Mouse (Mus musculus): ENCODE data around the gene Nr4a1. TPM values are rescaled to one million over a fixed set of nuclear protein-coding genes. Genes with fewer than 3 reads are reported as not detected.

The Nr4a1 gene
- total and polyA plus RNA-seq, 3 experiments = 12.1 to 45.3 (median 23.8) TPM

DNA sequence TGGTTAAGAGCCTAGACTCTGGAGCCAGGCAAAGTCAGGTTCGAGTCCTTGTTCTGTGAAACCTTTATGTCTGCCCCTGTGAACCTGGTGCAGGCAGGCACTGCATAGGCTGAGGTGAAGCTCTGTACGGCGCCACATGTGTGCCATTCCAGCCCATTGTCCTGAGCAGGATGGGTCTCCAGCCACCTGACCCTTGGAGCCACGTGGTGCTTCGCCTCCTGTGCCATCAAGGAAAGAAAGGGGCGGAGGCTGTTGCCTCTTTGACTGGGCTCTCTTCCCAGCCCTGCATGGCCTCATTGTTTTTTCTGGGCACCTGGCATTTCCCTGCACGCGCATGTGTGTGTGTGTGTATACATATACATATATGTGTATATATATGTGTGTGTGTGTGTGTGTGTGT is 14.2 kb upstream of the Nr4a1 start:
- 68% methylated on average over 8 of the region's 8 CpGs for WGBS
- H3K4me1 ChIP-seq (ENCODE audit: control insufficient read depth, insufficient read depth, low read length) = no peaks in the 10 kb centered on the region; the same call in 1 of the 2 replicates
- no peaks in the 10 kb centered on the region for H3K27me3 ChIP-seq (ENCODE audit: control insufficient read depth, insufficient read depth, low read length)
- intact Hi-C loops (cut with DNase I) = loop anchor here (1.0 kb wide), 1 partner anchor 75 kb away; no protein-coding TSS in a partner anchor
- H3K9ac ChIP-seq (ENCODE audit: low read depth, low read length) = no peak overlapping the region
- DNase-seq = peak; percentile 31 to 46
- no peak overlapping the region for H3K27ac ChIP-seq
- no peak overlapping the region for H3K4me3 ChIP-seq
- no peak for TF ChIP-seq EP300 (IDR thresholded peaks at IDR 0.05; ENCODE audit: insufficient read depth, low read depth, low read length)
- TF ChIP-seq CTCF (IDR thresholded peaks at IDR 0.05) = no peak
- TF ChIP-seq POLR2A (IDR thresholded peaks at IDR 0.05; ENCODE audit: insufficient read depth, low read depth, low read length) = no peak
- H3K36me3 ChIP-seq (ENCODE audit: control insufficient read depth, insufficient read depth, low read length) = no peaks in the 10 kb centered on the region
- H3K79me2 ChIP-seq (replicated peaks; ENCODE audit: control insufficient read depth, insufficient read depth, low read length) = no peaks in the 10 kb centered on the region

DNA sequence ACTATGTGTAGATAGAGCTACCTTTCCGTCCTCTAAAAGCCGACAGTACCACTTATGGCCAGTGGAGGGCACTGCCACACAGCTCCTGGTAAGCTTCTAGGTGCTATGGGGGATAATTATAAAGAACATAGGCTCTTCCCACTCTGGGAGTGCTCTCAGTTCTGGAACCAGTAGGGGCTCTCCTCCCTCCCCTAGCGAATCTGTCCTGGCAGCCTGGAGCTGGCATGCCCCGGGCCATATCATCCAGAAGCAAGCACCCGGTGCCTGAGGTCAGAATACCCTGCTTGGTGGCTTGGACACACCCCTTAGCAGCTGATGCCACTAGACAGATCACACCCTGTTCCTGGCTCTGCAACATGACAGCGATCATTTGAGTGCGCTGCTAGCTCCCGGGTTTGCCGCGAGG is 13.3 kb upstream of the Nr4a1 start:
- WGBS = under 1% methylated on average over 10 of the region's 10 CpGs
- no peaks in the 10 kb centered on the region for H3K27me3 ChIP-seq (ENCODE audit: control insufficient read depth, insufficient read depth, low read length)
- H3K27ac ChIP-seq = peak overlapping the region; percentile 91
- H3K4me1 ChIP-seq (ENCODE audit: control insufficient read depth, insufficient read depth, low read length) = peaks cover 1% of the 10 kb centered on the region
- no peak overlapping the region; the same call in 1 of the 2 replicates for H3K4me3 ChIP-seq
- H3K79me2 ChIP-seq (replicated peaks; ENCODE audit: control insufficient read depth, insufficient read depth, low read length) = no peaks in the 10 kb centered on the region
- DNase-seq = peak; percentile 88 to 90
- intact Hi-C loops (cut with DNase I) = loop anchor here (1.0 kb wide), 2 partner anchors 42 to 74 kb away; no protein-coding TSS in a partner anchor
- H3K9ac ChIP-seq (ENCODE audit: low read depth, low read length) = peak overlapping the region; percentile 40; the same call in 1 of the 2 replicates
- TF ChIP-seq CTCF (IDR thresholded peaks at IDR 0.05) (peak; percentile 96; the same call in 1 of the 2 replicates), EP300 (IDR thresholded peaks at IDR 0.05; ENCODE audit: insufficient read depth, low read depth, low read length) (peak; percentile 96), POLR2A (IDR thresholded peaks at IDR 0.05; ENCODE audit: insufficient read depth, low read depth, low read length) (peak; percentile 42; the same call in 1 of the 2 replicates)
- no peaks in the 10 kb centered on the region for H3K36me3 ChIP-seq (ENCODE audit: control insufficient read depth, insufficient read depth, low read length)

- Histone ChIP-seq H3K27me3 (ENCODE audit: control insufficient read depth, insufficient read depth, low read length) (no peaks in the 10 kb centered on the region), H3K9ac (ENCODE audit: low read depth, low read length) (peak overlapping the region; percentile 40; the same call in 1 of the 2 replicates), H3K36me3 (ENCODE audit: control insufficient read depth, insufficient read depth, low read length) (no peaks in the 10 kb centered on the region), H3K79me2 (replicated peaks; ENCODE audit: control insufficient read depth, insufficient read depth, low read length) (no peaks in the 10 kb centered on the region), H3K27ac (peak overlapping the region; percentile 91), H3K4me3 (peak overlapping the region; percentile 3; the same call in 1 of the 2 replicates), H3K4me1 (ENCODE audit: control insufficient read depth, insufficient read depth, low read length) (peaks cover 1% of the 10 kb centered on the region)
- TF ChIP-seq CTCF (IDR thresholded peaks at IDR 0.05) (no peak), EP300 (IDR thresholded peaks at IDR 0.05; ENCODE audit: insufficient read depth, low read depth, low read length) (0 out of 2 replicates have a peak, but pooled peaks have one; percentile 4)
- intact Hi-C loops (cut with DNase I) = loop anchor here (1.0 kb wide), 1 partner anchor 42 kb away; no protein-coding TSS in a partner anchor
- 34% methylated on average over 9 of the region's 9 CpGs for WGBS
- DNase-seq = peak; percentile 39 to 63
These were observed 12.8 kb upstream of the Nr4a1 start for GRCm38 (mm10) chr15:101241236-101241635.

GRCm38 (mm10) chr15:101241853-101242252 is 12.2 kb upstream of the Nr4a1 start:
- no peaks in the 10 kb centered on the region for H3K79me2 ChIP-seq (replicated peaks; ENCODE audit: control insufficient read depth, insufficient read depth, low read length)
- peak overlapping the region; percentile 91 for H3K27ac ChIP-seq
- intact Hi-C loops (cut with DNase I) = loop anchor here (1.0 kb wide), 1 partner anchor 41 kb away; no protein-coding TSS in a partner anchor
- peak in 1 of 2 experiments; percentile 21 for DNase-seq
- WGBS = 60% methylated on average over 9 of the region's 9 CpGs
- no peaks in the 10 kb centered on the region for H3K36me3 ChIP-seq (ENCODE audit: control insufficient read depth, insufficient read depth, low read length)
- peaks cover 2% of the 10 kb centered on the region for H3K4me1 ChIP-seq (ENCODE audit: control insufficient read depth, insufficient read depth, low read length)
- peak overlapping the region; percentile 30; the same call in 1 of the 2 replicates for H3K9ac ChIP-seq (ENCODE audit: low read depth, low read length)
- TF ChIP-seq EP300 (IDR thresholded peaks at IDR 0.05; ENCODE audit: insufficient read depth, low read depth, low read length) = no peak
- TF ChIP-seq CTCF (IDR thresholded peaks at IDR 0.05) = no peak
- no peak for TF ChIP-seq POLR2A (IDR thresholded peaks at IDR 0.05; ENCODE audit: insufficient read depth, low read depth, low read length)
- no peaks in the 10 kb centered on the region for H3K27me3 ChIP-seq (ENCODE audit: control insufficient read depth, insufficient read depth, low read length)
- H3K4me3 ChIP-seq = no peak overlapping the region

- H3K27ac ChIP-seq = peak overlapping the region; percentile 91
- TF ChIP-seq POLR2A (IDR thresholded peaks at IDR 0.05; ENCODE audit: insufficient read depth, low read depth, low read length) (peak; percentile 52), EP300 (IDR thresholded peaks at IDR 0.05; ENCODE audit: insufficient read depth, low read depth, low read length) (peak; percentile 77), CTCF (IDR thresholded peaks at IDR 0.05) (peak; percentile 74)
- DNase-seq = peak; percentile 64 to 83
- H3K27me3 ChIP-seq (ENCODE audit: control insufficient read depth, insufficient read depth, low read length) = no peaks in the 10 kb centered on the region
- no peak overlapping the region for H3K4me3 ChIP-seq
- intact Hi-C loops (cut with DNase I) = no loop called here
- H3K9ac ChIP-seq (ENCODE audit: low read depth, low read length) = no peak overlapping the region
- no peaks in the 10 kb centered on the region; the same call in 1 of the 2 replicates for H3K36me3 ChIP-seq (ENCODE audit: control insufficient read depth, insufficient read depth, low read length)
- WGBS = 29% methylated on average over 8 of the region's 8 CpGs
- H3K79me2 ChIP-seq (replicated peaks; ENCODE audit: control insufficient read depth, insufficient read depth, low read length) = no peaks in the 10 kb centered on the region
- H3K4me1 ChIP-seq (ENCODE audit: control insufficient read depth, insufficient read depth, low read length) = peaks cover 6% of the 10 kb centered on the region
These were observed 11.4 kb upstream of the Nr4a1 start for GRCm38 (mm10) chr15:101242645-101243044.

GRCm38 (mm10) chr15:101244012-101244411 is 10.1 kb upstream of the Nr4a1 start:
- Histone ChIP-seq H3K4me1 (ENCODE audit: control insufficient read depth, insufficient read depth, low read length) (peaks cover 13% of the 10 kb centered on the region), H3K27ac (no peak overlapping the region)
- intact Hi-C loops (cut with DNase I) = no loop called here

More at GRCm38 (mm10) chr15:101244012-101244411, 10.1 kb upstream of the Nr4a1 start:
- H3K4me3 ChIP-seq = no peak overlapping the region
- no peaks in the 10 kb centered on the region; the same call in 1 of the 2 replicates for H3K36me3 ChIP-seq (ENCODE audit: control insufficient read depth, insufficient read depth, low read length)
- no peak overlapping the region for H3K9ac ChIP-seq (ENCODE audit: low read depth, low read length)
- H3K79me2 ChIP-seq (replicated peaks; ENCODE audit: control insufficient read depth, insufficient read depth, low read length) = no peaks in the 10 kb centered on the region
- TF ChIP-seq POLR2A (IDR thresholded peaks at IDR 0.05; ENCODE audit: insufficient read depth, low read depth, low read length) (no peak), CTCF (IDR thresholded peaks at IDR 0.05) (no peak), EP300 (IDR thresholded peaks at IDR 0.05; ENCODE audit: insufficient read depth, low read depth, low read length) (no peak)
- 81% methylated on average over 3 of the region's 3 CpGs for WGBS
- H3K27me3 ChIP-seq (ENCODE audit: control insufficient read depth, insufficient read depth, low read length) = no peaks in the 10 kb centered on the region
- no peak for DNase-seq

Measured in heart, adult 2 months (tissue).